Mouse (Mus musculus) stomach, postnatal 0 days (tissue): Measurements from ENCODE around the gene Speer2.

Source experiments
- CTCF ChIP-seq: IDR thresholded peaks from 2 replicates; pipeline ENCODE4 v1.5.1; 2016; ENCODE audit warnings: antibody characterized with exemption, low read depth, mild to moderate bottlenecking, moderate library complexity
- EP300 ChIP-seq: optimal IDR thresholded peaks from 2 replicates; pipeline ENCODE3; 2016; ENCODE audit warnings: antibody characterized with exemption

- TF ChIP-seq EP300 (no peak), CTCF (no peak)
Observed at GRCm38 (mm10) chr16:69863644-69864043, at the start of gene Speer2.
